Mouse (Mus musculus) megakaryocyte, adult 5-6 weeks (primary cell): ENCODE results near the gene Gm20388. TPM values are rescaled to one million over a fixed set of nuclear protein-coding genes. Genes with fewer than 3 reads are reported as not detected.
"Not testable (repeated sequence)": the region's sequence is repeated elsewhere in the genome, so short reads cannot be mapped to it uniquely, and the experiment has no call there.

Experiments
- ATAC-seq: 2 replicates; pipeline ENCODE4 v1.8.0; 2016; ENCODE audit warnings: mild to moderate bottlenecking, inconsistent platforms; ENCODE audit not compliant: poor library complexity, severe bottlenecking
- total RNA-seq, 2 experiments: library from RNA; stranded (forward) in 1 of 2; stranded (reverse) in 1 of 2; fragments of 153-499, 151-499 nt in 1 of 2; fragments of 221-1000, 200-1000 nt in 1 of 2; gene quantifications; 2 replicates each; pipeline versions ENCODE4 v1.2.3 to v1.2.4; 2015 to 2017

Gene Gm20388
- total RNA-seq, 2 experiments from 2014 or later = 7.6 to 15.5 TPM

DNA sequence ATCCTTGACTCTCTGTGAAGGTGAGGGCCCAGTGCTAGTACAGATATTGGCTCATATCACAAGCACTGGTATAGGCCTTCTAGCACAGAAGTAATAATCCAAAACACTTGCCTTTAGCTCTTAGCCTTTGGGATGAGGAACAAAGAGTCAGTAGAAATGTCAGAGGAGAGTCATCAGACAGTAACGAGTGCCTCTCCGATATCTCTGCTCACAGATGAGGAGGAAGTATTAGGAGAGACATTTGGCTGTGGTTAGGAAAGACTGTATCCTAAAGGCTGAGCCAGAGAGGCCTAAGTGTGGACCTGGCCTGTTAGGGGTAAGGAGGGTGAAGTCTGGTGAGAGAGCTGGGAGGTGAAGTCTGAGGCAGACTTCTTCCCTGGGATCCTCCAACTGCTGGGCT is 3531.1 kb downstream of the Gm20388 start:
- no peak for ATAC-seq

DNA sequence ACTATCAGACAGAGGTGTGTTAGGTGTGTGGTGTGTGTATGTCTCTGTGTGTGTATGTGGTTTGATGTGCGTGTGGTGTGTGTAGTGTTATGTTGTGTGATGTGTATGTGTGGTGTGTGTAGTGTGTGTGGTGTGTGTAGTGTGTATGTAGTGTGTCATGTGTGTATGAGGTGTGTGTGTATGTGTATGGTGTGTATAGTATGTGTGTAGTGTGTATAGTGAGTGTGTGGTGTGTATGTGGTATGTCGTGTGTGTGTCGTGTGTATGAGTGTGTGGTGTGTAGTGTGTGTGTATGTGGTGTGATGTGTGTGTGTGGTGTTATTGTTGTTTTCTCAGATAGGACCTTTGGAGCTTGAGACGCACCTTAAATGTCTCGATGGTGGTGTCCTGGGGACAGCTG is 3531.7 kb downstream of the Gm20388 start:
- ATAC-seq = no peak

DNA sequence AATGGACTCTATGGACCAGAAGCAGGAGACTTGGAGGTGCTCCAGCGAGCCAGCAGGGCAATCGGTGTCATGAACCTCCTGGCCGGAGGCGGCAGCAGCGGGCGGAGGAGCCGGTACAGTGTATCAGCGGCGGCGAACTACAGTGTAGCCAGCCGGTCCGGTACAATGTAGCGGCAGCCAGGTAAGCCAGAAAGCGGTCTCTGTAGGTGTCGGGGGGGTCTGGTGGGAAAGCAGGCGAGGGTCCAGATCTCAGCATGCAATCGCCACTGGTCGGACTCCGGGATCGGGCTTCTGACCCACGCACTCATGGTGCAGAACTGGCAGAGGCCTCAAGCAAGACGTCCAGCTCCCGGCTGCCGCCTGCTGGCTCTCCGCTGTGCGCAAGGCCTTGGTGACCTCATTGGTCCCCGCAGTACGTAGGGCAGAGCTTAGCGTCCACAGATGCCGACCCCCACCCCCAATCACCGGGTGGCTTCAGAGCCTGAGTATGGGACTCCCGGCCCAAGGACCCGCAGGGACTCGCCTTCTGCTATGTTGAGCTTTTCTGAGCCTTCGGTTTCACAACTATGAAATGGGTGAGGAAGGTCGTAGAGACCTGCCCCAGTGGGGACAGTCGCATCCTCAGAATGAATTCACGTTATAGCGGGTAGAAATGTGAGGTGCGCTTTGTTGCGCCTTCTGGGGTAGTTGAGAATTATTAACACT is 3532.4 kb downstream of the Gm20388 start:
- ATAC-seq = peak; percentile 91

- ATAC-seq = peak; percentile 4; the same call in 1 of the 2 replicates
Measured at GRCm38 (mm10) chr8:123443576-123443921, 3532.9 kb downstream of the Gm20388 start.

DNA sequence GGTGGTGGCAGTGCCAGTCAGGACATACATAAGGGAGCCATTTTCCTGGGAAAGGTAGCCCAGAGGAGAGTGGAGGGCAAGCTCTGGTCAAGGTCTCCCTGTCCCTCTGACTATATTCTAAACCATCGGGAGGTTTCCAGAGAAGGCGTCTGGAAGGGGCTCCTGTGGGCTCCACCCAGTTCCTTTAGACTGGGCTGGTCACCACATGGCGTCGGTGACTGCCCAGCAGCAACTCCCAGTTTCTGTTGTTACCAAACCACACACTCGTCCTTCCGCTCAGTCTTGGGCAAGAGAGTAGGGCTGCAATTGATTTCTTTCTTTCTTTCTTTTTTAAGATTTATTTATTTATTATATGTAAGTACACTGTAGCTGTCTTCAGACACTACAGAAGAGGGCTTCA is 3533.5 kb downstream of the Gm20388 start:
- ATAC-seq = peak; percentile 67

GRCm38 (mm10) chr8:123445981-123446380 is 3535.3 kb downstream of the Gm20388 start:
- no peak for ATAC-seq

GRCm38 (mm10) chr8:123446799-123447198 is 3536.2 kb downstream of the Gm20388 start:
- ATAC-seq = no peak

DNA sequence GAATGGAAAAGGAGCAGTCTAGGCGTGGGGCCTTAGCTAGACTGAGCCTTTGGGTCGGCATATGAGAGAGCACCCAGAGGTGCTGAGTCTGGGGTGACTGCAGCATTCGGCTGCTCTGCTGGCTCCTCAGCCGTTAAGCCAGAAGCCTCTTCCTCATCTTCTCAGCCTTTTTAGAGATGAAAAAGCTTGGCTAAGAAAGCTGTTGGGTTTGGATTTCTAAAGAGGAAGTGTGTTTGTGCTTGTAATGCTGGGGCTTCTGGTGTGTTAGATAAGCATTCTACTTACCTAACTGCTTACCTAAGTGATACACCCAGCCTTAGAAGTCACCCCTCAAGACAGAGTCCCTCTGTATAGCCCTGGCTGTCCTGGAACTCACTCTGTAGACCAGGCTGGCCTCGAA is 3540.1 kb downstream of the Gm20388 start:
- peak; percentile 70 for ATAC-seq

- ATAC-seq = not testable (repeated sequence)
Measured at GRCm38 (mm10) chr8:123451747-123452146, 3541.1 kb downstream of the Gm20388 start.

- no peak for ATAC-seq
Measured at GRCm38 (mm10) chr8:123452149-123452548, 3541.5 kb downstream of the Gm20388 start.

DNA sequence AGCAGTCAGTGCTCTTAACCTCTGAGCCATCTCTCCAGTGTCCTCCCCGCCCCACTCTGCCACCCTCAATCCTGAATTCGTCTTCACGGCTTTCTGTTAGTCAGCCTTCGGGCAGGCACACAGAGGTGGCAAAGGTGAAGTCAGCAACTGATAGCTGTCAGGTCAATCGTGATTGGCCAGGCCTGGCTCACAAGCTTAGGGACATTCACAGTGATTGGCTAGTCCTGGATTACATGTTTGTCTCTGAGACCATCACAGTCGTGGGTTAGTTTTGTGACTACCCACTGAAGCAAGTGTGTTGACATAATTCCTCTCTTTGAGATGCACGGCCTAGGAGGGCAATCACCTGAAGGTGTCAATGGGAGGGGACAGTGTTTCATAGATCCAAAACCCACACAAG is 3542.7 kb downstream of the Gm20388 start:
- no peak for ATAC-seq

DNA sequence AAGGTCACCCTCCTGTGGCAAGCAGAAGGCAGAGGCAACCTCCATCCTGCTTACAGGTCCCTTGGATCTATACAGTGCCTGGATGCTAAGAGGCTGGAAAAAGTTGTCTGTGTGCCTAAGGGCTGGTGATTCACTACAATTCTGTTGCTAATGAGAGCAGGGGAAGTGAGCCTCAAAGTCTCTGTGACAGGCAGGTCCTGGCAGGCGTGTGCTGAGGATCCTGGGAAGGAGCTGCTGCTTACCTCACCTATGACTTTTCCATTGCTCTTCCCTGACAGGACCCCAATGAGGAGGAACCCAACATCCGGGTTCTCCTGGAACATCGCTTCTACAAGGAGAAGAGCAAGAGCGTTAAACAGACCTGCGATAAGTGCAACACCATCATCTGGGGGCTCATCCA is 3543.3 kb downstream of the Gm20388 start:
- no peak for ATAC-seq

GRCm38 (mm10) chr8:123454559-123454958 is 3543.9 kb downstream of the Gm20388 start:
- peak; percentile 58 for ATAC-seq

- no peak for ATAC-seq
Measured at GRCm38 (mm10) chr8:123463651-123464050, 3553.0 kb downstream of the Gm20388 start.

DNA sequence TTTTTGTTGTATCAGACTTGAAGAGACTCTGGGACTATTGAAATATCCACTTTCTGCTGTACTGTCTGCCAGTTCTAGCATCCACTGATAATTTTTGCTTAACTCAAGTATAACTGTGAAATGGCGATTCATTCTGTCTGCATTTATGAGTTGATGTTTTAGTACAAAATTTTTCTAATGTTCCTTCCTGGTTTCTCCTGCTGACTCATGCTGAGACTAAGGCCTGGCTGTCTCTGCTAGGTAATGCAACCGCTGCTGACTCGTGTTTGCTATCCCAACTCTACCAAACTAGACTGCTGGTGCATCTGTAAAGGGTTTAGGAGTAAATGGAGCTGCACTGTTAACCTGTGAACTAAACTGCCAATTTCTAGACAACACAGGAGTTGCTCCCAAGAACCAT is 3556.8 kb downstream of the Gm20388 start:
- no peak for ATAC-seq

DNA sequence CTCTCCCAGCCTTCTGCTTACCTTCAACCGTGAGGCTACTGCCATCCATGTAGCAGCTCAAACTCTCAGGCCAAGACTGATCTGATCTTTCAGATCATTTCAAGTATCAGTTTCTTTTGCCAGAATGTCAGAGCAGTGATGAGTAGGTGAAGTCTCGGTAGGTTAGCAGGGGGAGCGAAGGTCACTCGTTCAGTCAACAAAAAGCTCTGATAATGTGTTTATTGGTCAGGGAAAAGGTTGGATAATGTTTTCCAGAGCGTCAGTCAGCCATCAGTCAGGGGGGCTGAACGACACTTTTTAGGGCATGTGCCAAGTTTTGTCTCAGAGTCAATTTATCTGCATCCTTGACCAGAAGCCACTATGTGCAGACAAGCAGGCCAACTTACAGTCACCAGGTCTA is 3562.3 kb downstream of the Gm20388 start:
- not testable (repeated sequence) for ATAC-seq

- ATAC-seq = not testable (repeated sequence)
Measured at GRCm38 (mm10) chr8:123474549-123474948, 3563.9 kb downstream of the Gm20388 start.

- ATAC-seq = peak; percentile 19
Measured at GRCm38 (mm10) chr8:123476911-123477736, 3566.5 kb downstream of the Gm20388 start.

DNA sequence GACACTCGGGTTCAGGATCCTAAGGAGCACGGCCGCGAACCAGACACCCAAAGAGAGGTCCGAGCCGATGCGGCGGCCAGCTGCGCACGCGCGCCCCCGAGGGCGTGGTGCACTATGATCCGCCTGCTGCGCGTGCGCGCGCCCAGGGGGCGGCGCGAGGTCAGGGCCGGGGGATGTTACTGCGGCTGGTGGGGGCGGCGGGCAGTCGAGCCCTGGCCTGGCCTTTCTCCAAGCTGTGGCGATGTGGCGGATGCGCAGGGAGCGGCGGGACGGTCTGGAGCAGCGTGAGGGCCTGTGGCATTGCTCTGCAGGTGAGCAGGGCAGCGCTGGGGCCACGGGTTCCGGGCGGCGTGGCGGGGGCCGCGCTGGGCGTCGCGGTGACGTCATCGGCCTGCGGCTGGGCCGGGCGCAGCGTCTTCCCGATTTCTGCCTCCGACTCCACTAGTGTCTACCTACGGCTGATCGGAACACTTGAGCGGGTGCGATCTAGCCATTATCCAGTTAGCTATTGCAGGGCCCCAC is 3567.2 kb downstream of the Gm20388 start, which contains the start of gene Afg3l1:
Gene Afg3l1 (plus strand): TSS at position 167 of the 522 bp plus-strand sequence.
- peak; percentile 86 for ATAC-seq

GRCm38 (mm10) chr8:123478456-123479218 is 3568.0 kb downstream of the Gm20388 start:
- peak; percentile 58 for ATAC-seq

- ATAC-seq = no peak
Measured at GRCm38 (mm10) chr8:123482627-123483026, 3572.0 kb downstream of the Gm20388 start.
